Mouse (Mus musculus) WW6 (cell line): ENCODE measurements around the gene Acp1.
A peak's percentile ranks its signal among the peaks of the same experiment; 100 is the strongest.

Experiments
- DNase-seq: peaks from one replicate; pipeline ENCODE4 v3.0.0-alpha.2; 2013; ENCODE audit warnings: low read depth, low spot score

Acp1 gene

DNA sequence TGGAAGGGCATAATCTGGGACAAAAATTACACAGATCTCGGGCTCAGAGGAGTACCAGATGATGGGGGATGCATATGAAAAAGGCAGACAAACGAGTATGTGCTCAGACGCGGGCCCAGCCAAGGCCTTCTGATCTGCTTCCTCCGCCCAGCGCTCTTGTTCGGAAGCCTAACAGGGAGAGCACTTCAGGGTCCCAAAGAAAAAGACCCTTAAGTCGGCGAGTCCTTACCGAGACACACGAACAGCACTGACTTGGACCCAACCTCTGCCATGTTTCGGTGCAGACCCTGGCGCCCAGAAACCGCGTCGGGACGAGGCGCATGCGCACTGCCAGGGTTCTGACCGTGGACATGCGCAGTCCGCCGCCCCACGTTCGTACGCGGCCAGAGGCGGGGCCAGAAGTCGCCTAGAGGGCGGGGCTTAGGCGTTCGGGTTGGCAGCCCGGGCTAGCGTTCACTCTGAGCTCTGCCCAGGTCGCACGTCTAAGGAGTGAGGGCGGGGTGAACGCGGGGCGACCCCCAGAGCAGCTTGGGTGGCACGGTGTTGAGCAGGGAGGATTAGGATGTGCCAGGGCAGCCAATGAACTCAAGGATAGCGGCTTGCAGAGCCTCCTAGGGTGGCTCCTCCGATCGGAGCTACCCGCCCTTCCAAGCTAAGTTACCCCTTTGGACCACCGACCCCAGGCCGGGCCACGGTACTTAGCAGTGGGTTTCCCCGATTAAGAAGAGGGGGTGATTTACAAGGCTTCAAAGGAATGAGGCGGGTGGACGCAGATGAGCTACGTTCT lies at the start of gene Acp1, which contains the start of gene Sh3yl1:
TSS of gene Acp1 (minus strand) at position 329 of the 787 bp plus-strand sequence.
TSS of gene Sh3yl1 (plus strand) at position 408 of the 787 bp plus-strand sequence.
- peak; percentile 75 for DNase-seq

DNA sequence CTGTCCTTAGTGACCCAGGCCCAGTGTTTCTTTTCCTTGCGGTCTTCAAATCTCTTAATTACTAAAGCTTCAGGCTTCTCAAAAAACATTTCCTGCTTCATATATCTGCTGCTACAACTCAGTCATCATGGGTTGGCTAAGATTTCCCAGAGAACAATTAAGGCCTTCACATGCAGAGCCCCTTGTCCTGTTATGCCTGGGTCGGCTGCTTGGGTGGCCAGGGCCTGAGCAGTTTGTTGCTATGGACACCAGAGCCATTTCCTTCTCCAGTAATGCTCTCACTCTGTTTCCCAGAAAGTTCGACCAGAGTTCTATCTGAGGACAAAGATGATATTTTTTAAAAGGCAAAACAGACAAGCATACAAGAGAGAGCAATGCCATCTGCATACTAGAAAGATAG lies 32.8 kb upstream of the Acp1 start:
- DNase-seq: no peak

DNA sequence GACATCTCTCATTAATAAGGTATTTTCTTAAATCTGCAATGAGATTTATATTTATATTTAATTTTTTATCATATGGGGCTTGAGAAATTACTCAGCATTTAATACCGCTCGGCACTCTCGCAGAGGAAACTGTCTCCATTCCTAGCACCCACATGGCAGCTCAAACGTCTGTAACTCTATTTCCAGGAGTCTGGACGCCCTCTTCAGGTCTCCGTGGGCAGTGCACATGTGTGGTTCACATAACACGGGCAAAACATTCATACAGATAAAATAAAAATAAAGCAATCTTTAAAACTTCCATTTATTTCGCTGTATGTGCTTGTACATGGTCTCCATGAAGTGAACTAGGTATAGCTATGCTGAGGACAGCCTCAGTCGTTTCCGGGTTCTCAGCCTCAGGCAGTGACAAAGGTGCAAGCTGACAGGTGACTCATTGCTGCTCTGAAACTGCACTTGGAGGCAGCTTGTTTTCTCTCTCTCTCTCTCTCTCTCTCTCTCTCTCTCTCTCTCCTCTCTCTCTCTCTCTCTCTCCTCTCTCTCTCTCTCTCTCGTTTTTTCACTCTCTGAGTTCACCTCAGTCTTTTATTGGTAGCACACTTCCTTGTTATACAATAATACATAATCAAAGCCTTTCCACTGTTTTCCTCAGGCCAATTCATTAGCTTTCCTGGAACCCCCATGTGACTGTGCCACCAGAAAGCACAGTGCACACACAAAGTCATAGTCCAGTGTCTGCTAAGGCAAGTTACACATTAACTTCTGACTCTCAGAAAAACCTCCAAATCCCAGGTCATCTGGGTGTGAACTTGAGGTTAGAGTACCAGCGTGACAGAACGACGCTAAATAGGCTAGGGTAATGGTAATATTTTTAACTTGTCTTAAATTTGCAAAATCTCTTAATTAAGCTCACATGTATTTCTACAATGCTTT lies 31.9 kb upstream of the Acp1 start:
- DNase-seq: no peak

DNA sequence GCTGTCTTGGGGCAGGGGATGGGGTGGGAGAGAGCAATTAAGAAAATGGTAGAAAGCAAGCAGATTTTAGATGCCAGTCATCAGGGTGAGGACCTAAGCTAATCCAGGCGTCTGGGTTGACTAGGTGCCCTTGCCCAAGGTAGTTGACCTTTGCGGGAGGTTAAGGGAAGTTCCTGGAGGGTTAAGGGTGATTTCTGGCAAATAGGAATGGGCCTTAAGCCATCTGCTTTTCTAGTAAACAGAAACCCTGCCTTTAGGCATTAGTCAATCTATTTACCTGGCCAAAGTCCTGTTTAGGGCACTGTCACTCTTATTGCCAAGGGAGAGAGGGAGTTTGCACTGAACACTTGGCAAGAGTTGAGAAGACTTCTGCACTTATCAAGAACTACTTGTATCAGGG lies 25.5 kb upstream of the Acp1 start:
- no peak for DNase-seq

DNA sequence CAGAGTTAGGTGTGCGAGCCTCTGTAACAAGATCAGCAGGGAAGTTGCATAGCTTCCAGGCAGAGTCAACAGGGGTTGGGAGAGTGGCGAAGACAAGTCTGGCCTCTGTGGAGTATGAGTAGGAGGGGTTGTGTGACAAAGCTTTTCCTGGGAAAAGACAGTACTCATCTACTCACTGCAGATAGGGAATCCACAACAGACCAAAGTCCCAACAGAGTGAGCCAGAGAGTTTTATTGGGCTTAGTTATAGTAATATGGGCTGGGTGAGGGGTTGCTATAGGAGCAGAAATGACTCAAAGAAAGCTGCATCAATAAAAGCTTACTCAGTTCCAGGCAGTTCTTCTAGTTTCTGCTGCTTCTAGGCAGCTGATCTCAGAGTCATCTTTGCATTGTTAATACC lies 21.9 kb upstream of the Acp1 start:
- no peak for DNase-seq

DNA sequence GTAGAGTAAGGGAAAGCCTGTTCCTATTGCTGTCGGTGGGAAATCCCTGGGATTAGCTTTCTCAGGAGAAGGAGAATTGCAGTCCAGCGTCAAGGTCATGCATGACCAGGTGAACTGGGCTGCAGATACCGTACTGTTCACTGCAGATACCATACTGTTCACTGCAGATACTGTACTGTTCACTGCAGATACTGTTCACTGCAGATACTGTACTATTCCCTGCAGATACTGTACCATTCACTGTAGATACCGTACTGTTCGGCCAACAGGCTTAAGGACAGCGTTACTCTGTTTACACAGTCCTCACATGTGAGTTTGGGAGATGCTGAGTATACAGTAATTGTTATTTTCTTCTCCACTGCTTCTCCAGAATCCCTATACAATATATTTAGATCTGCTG lies 16.8 kb upstream of the Acp1 start:
- no peak for DNase-seq

DNA sequence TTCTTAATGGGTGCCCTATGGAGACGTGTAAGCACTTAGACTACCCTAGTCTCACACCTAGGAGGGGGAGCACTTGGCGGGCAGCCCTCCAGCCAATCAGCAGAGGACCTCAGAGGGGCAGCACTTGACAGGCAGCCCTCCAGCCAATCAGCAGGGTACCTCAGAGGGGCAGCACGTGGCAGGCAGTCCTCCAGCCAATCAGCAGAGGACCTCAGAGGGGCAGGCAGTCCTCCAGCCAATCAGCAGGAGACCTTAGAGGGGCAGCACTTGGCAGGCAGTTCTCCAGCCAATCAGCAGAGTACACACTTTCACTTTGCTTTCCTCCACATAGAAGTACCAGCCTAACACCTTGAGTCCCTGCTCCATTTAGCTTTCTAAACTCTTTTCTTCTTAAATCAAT lies 11.0 kb upstream of the Acp1 start:
- DNase-seq: peak; percentile 4

DNA sequence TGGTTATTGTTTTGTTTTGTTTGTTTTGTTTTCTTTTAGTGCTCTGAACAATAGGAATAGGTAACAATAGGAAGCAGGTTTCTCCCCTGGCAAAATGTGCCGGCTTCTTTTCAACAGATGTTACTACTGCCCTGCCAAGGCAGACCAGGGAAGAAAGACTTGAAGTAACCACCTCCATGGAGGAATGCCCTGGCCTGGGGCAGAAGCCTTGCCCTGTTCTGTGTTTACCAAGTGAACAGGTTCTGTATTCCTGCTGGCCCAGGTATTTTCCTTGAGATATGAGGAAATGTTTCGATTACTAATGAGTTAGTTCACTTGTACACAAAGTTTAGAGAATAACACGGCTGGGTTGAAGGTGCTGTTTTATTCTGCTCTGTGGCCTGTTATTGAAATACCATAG lies 1.5 kb upstream of the Acp1 start:
- DNase-seq: no peak

DNA sequence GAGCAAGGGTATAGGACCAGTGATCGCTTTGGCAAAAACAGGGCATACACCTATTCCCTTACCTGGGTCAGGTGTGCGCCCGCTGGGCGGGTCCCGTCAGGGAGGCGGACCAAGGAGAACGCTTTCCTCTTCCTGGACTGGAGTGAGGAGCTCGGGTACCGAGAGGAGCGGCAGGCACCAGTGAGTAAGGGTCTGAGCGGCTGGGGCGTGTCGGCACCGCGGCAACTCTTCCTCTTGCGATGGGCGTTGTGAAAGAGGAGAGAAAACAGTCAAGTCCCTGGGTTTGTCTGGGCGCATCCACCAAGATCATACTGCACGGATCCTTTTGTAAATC lies 626 bp upstream of the Acp1 start:
- DNase-seq: peak; percentile 34

DNA sequence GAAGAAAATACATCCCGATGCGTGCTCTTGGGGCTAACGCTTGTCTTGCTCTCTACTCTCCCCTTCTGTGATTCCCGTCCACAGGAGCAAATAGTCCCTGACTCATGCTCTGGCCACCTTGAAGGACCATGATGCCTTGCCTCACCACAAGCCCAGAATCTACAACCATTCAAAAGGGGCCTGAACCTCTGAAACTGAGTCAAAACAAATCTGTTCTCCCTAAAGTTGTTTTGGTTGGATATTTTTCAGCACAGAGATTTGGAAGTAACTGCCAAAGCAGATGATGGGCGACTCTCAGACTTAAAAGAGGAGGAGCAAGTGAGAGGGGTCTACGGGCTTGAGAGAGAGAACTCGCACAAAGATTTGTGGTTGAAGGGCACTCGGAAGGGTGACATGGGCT lies 529 bp downstream of the Acp1 start:
- DNase-seq: no peak

DNA sequence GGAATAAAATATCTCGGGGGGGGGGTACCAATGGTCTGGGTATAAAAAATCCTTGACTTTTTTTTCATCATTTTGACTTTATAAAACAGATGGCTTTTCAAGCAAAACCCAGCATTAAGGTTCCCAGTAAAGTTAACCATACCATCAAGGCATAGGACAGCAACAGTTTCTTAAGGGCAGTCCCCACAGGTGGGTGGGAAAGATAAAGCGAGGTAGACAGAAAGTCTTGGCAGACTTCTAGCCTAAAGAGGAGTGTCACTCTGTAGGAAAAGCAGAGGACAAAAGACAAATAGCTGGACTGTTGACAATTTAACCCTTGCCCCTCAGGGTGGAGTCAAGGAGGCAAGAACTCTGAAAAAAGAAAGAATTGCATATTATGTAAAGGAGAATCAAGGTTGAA lies 1.5 kb downstream of the Acp1 start:
- no peak for DNase-seq

DNA sequence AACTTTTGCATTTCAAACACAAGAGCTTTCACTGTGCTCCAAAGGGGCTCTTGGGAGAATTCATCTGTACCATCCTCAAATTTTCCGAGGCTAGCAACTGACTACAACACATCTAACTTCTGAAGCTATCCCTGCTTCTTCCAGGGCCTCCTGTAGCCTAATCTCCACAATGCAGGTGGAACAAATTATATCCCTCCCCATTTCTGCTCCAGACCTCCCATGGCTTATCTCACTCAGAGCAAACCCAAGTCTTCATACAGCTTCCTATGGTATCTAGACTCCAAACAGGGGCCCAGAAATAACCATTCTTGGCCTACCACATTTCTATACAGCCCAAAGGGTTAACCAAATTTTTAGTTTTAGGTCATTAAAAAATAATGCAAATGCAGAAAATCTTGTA lies 2.7 kb downstream of the Acp1 start:
- no peak for DNase-seq

DNA sequence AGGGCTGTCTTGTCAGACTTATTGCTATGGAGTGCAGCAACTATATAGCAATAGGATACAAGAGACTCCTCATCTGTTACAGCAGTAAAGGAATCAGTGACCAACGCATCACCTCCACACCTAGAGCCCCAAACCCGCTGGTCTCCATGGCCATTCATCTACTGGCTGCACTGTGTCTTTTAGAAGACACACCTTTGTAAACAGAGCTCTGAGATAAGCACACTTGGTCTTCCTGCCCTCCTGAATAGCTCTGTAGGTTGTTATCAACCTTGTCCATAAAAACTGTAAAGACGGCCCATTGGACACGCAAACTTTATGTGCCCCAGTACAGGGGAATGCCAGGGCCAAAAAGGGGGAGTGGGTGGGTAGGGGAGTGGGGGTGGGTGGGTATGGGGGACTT lies 14.3 kb downstream of the Acp1 start:
- DNase-seq: no peak

DNA sequence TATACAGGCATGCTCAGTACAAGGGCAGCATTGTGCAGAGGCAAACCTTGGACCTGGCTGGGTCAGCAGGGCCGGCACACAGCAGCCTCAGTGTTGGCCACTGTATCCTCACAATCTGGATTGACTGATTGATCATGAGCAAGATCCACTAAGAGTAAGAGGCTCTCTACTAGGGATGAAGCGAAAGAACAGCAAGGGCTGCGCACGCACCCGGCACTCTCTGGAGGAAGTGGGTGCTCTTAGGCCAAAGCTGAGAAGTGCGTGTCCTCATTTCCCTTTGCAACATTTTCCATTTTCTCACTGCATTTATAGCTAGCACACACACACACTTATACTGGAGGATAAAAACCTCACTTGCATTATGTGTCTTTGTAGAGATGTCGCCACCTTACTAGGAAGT lies 20.0 kb downstream of the Acp1 start:
- no peak for DNase-seq

DNA sequence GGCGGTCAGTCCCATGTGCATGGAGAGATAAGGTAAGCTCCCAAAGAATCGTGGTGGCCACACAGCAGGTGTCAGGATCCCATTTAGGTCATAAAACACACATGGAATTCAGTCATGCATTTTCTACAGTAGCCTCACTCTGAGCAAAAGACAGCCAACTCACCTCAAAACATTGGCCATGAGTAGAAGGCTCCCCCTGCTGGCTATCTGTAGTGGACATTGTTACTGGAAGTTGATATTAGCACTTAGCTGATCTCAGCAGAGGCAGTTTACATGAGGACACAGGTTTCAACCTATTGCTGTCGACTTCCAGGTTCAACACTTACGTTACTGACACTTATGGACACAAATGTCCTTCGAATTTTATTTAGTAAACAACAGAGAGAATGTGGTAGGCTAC lies 21.3 kb downstream of the Acp1 start:
- DNase-seq: no peak

DNA sequence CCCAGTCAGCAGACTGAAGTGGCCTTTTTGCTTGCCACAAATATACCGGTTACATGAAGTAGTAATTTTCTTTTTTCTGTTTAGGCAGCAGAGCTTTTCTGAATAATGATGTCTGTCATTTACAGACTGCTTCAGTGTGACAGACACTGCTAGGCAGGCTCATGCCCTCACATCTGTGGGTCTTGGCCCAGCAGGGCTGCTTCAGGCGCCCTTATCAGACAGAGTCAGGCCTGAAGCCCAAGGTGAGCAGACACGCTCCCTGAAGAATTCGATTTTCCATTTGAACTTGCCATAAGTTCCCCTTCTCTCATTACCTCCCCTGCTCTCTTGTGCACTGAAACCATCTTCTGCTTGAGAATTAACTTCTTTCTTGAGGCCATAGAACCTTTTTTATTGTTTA lies 23.4 kb downstream of the Acp1 start:
- no peak for DNase-seq

DNA sequence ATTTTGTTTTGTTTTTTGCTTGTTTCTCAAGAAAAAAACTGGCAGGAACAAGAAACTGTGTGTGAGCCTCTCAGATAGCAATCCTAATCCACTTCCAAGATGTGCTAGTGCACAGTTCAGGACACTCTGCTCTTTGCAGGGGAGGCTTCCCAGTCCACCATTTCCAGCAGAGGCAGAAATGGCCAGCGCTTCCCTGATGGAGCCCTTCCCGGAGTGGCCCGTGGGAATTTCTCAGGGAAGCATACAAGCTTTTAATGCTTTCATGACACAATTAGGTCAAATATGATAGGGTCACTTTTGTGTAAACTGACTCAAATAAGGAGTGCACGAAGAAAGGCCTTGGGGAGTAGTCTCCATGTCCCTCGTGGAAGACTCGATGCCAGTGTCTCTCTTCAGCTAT lies 25.5 kb downstream of the Acp1 start:
- no peak for DNase-seq

DNA sequence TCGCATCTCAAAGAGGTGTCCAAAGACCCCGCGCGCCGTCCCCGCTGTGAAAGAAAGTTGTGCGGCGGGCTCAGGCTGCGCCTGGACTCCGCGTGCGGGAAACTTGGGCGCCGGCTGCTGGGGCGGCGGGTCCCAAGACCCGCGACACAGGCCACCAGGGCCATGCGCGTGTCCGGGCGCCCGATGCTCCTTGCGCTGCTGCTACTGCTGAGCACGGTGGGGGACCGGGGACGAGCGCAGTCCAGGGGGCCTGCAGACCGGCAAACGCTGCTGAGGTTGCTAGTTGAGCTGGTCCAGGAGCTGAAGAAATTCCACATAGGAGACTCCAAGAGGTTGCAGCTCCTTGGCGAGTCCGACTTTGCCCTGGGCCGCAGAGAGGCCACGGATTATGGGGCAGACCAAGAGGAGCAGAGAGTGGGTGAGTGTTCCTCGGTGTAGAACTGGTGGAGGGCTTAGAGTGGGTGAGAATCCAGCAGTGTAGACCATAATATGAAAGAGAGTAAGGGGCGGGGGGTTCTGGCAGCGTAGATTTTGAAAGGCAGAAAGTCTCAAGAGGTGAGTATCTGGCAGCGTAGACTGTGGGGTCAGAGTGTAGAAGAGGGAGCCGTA lies 26.7 kb downstream of the Acp1 start:
- no peak for DNase-seq

DNA sequence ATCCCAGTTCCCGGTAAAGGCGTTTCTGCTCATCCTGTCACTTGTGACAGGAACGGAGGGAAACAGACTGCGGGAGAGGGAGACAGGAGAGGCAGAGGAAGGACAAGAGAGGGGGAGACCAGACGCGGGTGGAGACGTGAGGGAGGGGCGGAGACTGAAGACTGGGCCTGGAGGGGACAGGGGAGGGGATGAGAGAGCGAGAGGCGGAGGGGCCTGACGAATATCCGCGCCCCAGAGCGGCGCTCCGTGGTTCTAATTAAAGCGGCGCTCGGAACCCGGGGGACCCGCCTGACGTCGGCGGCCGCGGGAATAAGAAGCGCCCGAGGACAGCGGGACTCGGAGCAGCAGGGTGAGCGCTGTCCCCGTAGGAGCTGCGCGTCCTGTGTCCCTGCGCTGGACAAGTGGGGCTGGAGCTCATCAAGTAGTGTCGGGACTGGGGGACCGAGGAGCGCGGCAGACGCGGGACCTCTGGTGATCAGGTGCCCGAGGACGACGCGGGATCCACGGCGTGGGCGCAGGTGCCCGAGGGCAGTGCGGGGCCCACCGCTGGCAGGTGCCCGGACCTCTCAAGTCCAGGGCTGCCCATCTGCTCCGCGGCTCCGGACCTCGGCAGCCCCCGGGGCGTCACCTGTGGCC lies 27.3 kb downstream of the Acp1 start, which contains the start of gene Alkal2:
TSS of gene Alkal2 (plus strand) at position 337 of the 636 bp plus-strand sequence.
- no peak for DNase-seq

DNA sequence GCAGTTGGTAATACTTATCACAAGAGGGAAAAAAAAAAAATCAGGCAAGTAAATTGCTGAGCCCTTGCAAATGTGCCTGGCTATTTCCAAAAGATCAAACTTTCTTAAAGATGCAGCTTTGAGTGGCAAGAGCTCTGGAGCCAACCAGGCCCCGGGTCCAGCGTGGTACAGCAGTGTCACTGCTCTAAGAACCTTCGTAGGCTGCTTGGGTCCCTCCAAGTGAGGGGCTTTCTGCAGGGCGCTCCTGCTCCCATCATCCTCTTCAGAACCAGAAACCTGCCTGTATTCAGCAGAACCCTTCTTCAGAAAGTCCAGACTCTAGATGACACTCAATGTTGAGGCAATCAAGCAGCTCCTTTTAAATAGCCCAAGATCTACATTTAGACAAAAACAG lies 27.8 kb downstream of the Acp1 start:
- DNase-seq: no peak

DNA sequence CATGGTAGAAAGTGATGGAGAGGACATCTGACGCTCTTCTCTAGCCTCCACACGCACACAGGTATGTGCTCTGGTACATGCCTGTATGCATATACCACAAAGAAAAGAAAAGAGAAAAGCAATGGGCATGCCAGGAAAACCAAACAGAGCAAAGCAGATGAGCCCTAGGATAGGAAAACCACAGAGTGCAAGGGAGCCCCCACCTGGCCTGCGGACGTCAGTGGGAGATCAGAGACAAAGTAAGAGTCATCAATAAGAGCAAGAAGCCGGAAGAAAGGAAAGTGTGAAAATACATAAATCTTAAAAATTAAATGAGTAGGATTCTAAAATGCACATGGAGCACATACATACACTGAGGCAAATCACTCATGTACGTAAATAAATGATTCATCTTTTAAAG lies 31.9 kb downstream of the Acp1 start:
- no peak for DNase-seq

DNA sequence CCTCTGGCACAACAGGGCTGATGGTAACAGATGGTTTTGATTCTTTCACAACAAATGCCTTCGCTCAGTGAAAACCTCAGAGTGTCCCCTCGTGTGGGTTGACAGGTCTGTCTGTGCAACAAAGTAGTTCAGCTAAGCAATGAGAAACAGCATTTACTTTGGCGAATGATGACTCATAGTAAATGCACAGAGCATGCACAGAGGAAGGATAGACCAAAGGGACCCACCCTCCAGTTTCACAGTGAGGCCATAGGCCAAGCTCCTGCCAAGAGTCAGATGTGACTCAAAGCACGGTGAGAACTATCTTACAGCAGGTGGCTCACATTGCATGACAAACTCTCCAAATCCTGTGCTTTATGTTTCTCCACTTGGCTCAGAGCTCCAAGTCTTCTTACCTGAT lies 45.6 kb downstream of the Acp1 start:
- no peak for DNase-seq
